Mouse (Mus musculus): ENCODE data around the gene Gpr171. TPM values are rescaled to one million over a fixed set of nuclear protein-coding genes. Genes with fewer than 3 reads are reported as not detected.

The Gpr171 gene
- polyA plus RNA-seq, 1 experiment from 2014 or later = 0.80 TPM

DNA sequence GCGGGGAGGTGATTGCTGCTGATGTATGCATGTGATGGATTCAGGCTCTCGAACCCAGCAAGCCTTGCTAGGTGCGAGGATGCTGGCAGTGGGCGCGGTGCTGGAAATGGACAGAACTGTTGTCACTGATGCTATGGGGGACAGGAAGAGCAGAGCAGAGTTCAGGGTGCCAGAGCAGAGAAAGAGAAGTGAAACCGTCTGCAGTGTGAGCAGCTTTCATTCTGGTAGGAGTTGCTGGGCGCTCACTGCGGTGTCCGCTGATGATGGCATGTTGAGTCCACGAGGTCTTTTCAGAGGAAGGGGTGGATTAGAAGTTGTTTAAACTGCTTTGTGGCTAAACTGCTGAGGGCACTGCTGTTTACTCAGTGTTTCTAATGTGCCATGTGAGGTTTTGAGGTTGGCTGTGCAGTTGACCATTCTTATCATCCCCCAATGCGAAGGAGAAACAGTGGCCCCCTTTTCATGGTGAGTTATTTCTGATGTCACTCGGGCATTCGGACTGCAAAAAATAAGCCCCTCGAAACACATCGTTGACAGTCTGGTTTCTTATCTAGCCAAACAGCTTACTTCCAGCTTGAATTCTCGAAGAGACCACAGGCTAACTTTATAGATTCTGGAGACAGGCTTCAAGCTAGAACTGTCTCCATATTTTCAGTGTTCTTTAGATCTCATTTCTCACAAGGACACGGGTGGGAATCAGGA lies 46.6 kb downstream of the Gpr171 start:
- no peaks in the 10 kb centered on the region for H3K36me3 ChIP-seq (ENCODE audit: insufficient read depth)
- no peak overlapping the region for H3K4me2 ChIP-seq
- WGBS = 65% methylated on average over 17 of the region's 17 CpGs
- no peaks in the 10 kb centered on the region for H3K27me3 ChIP-seq (ENCODE audit: insufficient read depth, low read length)
- DNase-seq (no peak), ATAC-seq (ENCODE audit: insufficient read depth) (no peak)
- no peak overlapping the region for H3K9ac ChIP-seq
- TF ChIP-seq CTCF (IDR thresholded peaks at IDR 0.05; ENCODE audit: low read depth) = no peak
- H3K9me3 ChIP-seq (ENCODE audit: low read depth, low read length) = no peaks in the 10 kb centered on the region
- H3K4me1 ChIP-seq (ENCODE audit: insufficient read depth) = no peaks in the 10 kb centered on the region
- no peak overlapping the region for H3K27ac ChIP-seq (ENCODE audit: low read depth)
- no peak overlapping the region for H3K4me3 ChIP-seq (ENCODE audit: low read depth, low read length)

Other genes with a start within 250 kb of the Gpr171 start
- gene Clrn1, start 216.5 kb downstream of the Gpr171 start, polyA plus RNA-seq (2014; fragmentation: Nextera tagmentation; extraction: Ambion mirVana) = 0.08 TPM in 2 replicates
- 2.8 TPM in 2 replicates for gene Med12l, start 96.0 kb downstream of the Gpr171 start, polyA plus RNA-seq (2014; fragmentation: Nextera tagmentation; extraction: Ambion mirVana)
- 11.7 and 14.7 TPM in 2 replicates for gene P2ry14, start 51.8 kb upstream of the Gpr171 start, polyA plus RNA-seq (2014; fragmentation: Nextera tagmentation; extraction: Ambion mirVana)
- 0.22 TPM in 1 of 2 replicates, not detected in the other for gene Gpr87, start 93.3 kb upstream of the Gpr171 start, polyA plus RNA-seq (2014; fragmentation: Nextera tagmentation; extraction: Ambion mirVana)
- gene P2ry13, start 109.1 kb upstream of the Gpr171 start, polyA plus RNA-seq (2014; fragmentation: Nextera tagmentation; extraction: Ambion mirVana) = 1.3 and 1.5 TPM in 2 replicates
- gene P2ry12, start 161.1 kb upstream of the Gpr171 start, polyA plus RNA-seq (2014; fragmentation: Nextera tagmentation; extraction: Ambion mirVana) = 2.6 and 3.4 TPM in 2 replicates
- gene Igsf10, start 242.6 kb upstream of the Gpr171 start, polyA plus RNA-seq (2014; fragmentation: Nextera tagmentation; extraction: Ambion mirVana) = 9.9 and 10.3 TPM in 2 replicates

Measured in lung, embryonic 14.5 days (tissue).